Mouse (Mus musculus) left cerebral cortex, postnatal 25 days (tissue): ENCODE results near the gene Wnk1. TPM values are rescaled to one million over a fixed set of nuclear protein-coding genes. Genes with fewer than 3 reads are reported as not detected.

Source experiments
- DNase-seq, 2 experiments: peaks; one replicate each; pipeline ENCODE4 v3.0.0; 2022; ENCODE audit warnings: low spot score in 2 of 2, mixed read lengths in 1 of 2
- intact Hi-C: fragments of 180-260 bp; cut with DNase I; formaldehyde crosslinking; loops from one replicate; pipeline ENCODE4 v1.15.1; 2025
- total RNA-seq, 2 experiments: library from RNA; stranded (reverse); gene quantifications; 2 replicates each; pipeline ENCODE4 v1.2.3; 2021

Gene Wnk1
- total RNA-seq, 2 experiments from 2014 or later = 158 to 176 TPM

DNA sequence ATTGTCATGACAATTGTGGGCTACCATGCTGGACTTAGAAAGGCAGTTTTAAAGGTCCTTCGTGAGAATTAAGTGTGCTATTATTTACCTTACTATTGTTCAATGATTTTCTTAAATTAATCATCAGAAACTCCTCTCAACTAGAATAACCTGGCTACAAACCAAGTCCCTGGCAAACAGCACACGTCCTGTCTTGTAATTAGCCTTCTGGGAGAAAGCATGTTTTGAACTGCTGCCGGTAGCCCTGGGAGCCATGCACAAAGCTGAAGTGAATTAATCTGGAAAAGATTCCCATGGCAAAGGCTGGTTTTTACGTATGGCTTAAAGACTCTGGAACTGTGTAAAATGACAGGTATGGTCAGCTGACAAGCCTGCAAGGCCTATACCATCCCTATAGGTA is 6.9 kb upstream of the Wnk1 start:
- DNase-seq = no peak
- intact Hi-C loops = no loop called here

DNA sequence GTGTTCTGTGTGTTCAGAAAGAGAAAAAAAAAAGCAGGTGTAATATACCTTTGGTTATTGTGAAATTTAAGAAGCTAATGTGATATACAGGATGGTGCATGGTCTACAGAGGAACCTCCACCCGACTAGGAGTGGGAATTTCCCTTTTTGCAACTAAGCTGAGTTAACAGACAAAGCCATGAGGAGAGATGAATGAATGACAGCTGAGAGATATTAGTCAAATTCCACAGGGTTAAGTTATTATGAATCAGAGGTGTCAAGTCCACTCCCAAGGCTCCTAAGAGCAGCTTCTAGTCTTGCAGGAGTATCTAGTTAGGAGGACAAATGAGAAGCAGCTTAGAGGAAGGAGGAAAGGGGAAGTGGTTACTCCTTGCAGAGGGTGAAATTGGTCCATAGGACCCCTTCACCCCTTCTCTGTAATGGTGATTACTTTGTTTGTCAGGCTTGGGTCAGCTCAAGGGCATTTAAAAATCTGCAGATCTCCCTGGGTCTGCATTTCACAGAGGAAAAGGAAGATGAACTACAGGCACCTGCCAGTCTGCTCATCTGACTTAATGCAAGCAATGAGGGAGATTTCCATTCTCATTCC is 4.3 kb upstream of the Wnk1 start:
- DNase-seq = no peak

DNA sequence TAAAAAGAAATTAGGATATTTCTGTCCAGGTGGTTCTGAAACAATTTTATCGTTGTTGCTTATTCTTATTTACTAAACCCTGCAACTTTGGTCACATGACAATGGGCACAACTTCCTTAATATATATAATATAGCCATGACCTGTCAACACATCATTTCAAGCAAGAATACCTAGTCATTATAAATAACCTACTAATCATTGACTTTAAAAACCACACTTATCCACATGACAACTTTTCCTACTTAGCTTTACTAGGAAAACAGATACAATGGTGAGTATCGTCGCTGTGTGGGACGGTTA is 2.0 kb upstream of the Wnk1 start:
- DNase-seq = no peak
- intact Hi-C loops = no loop called here

More for the DNA sequence above, 4.3 kb upstream of the Wnk1 start:
- intact Hi-C loops = no loop called here

DNA sequence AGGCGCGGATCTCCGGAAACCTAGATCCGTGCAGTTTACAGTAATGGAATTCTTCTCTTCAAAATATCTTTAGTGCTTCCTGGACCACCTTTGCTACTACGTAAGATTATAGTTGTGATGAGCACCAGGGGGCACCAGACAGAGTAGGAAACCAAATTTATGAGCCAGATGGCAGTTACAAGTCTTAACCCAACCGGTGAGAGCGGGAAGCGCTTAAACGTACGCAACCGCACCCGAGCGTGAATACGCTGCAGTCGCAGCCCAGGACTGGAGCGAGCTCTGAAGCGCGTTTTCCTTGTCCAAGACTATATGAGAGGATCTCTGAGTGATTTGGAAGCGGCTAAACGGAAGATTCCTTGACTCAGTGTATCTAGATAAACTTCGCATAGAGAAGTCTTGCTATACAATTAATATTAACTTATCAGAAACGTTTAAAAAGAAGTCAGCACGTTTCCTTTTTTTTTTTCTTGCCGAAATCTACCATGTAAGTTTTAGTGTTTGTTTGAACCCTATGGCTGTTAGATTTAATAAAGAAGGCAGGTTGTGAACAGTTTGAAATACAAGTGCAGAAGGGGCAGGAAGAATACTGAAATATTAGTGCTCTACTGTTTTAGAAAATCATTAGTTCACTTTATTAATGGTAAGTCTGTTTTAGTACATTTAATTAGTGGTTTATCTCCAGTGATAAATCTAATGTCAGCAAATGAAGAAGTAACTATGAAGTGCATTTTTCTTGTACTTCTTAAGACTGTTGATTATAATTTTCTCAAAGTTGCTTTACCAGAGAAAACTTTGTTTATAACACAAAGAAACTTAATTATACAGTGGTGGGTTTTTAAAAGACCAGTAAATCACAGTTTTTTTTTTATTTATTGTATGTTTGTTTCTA is 1.4 kb upstream of the Wnk1 start:
- intact Hi-C loops = loop anchor here (1.0 to 5.0 kb wide), 4 partner anchors 38 to 558 kb away; no protein-coding TSS in a partner anchor
- peak; percentile 80 to 90 for DNase-seq

DNA sequence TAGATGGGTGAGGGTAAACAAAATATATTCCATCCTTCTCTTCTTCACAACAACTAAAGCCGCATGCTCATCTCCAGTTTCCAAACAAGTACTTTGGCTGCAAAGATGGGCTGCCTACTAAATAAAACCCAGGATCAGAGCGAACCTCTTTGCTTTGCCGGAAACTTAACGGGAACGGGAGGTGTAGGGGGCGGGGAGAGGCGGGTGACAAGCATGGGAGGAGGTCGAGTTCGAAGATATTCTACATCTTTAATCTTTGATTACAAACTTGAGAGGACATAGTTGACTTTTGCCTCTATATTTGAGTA is 738 bp upstream of the Wnk1 start:
- intact Hi-C loops = loop anchor here (1.0 to 5.0 kb wide), 4 partner anchors 37 to 557 kb away; no protein-coding TSS in a partner anchor
- no peak for DNase-seq

DNA sequence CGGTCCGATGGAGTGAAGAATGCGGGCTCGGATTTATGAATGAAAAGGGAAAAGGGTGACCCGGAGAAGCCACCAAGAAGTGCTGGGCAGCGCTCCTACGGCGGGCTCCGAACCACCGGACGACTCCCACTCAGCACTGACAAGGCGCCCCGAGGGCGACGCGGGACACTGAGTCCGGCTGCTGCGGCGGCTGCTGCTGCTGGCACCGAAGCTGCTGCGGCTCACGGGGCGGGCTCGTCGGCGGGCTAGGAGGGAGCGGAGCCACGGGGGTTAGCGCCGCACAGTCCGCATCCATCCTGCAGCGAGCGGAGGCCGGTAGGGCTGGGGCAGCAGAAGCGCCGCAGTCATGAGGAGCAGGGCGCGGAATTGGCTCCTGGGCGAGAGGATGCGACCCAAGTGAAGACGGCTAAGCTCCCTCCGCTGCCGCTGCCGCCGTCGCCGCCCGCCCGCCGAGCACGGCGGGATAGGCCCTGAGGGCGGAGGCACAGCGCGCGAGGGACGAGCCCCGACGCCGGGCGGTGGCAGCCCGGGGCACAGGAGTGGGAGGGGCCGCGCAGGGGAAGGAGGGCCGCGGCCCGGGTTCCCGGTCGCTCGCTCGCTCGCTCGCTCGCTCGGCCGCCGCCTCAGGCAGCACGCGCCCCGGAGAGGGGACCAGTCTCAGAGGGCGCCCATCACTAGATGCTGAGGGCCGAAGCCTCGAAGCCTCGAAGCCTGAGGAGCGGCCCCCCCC is 671 bp downstream of the Wnk1 start:
- DNase-seq = peak; percentile 57 to 63
- intact Hi-C loops = loop anchor here (2.0 to 5.0 kb wide), 3 partner anchors 36 to 556 kb away; no protein-coding TSS in a partner anchor

DNA sequence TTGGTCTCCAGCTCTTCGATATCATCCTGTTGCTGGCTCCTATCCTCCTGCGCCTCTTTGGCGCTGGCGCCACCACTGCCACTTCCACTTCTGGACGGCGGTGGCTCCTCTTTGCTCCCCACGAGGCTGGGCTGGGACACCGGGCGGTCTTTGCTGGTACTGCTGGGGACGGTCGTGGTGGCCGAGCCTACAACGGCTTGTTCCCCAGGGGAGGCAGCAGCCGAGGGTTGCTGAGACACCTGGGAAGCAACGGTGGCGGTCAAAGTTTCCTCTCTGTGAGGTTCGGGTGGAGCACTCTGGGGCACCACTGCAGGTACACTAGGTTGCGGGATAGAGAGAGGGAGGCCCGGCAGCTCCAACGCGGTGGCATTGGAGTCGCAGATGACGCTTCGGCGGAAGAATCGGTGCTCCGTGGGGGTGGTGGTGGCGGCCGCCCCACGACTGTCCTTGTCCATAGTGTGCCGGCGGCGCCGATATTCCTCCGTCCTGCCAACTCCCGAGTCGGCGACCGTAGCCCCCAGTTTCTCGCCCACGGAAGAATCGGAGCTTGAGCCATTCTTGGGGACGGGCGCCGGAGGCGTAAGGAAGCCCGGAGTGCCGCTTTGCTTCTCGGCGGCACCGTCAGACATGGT is 1.4 kb downstream of the Wnk1 start:
- intact Hi-C loops = loop anchor here (5.0 kb wide), 2 partner anchors 35 to 555 kb away; no protein-coding TSS in a partner anchor
- DNase-seq = peak; percentile 55 to 61

DNA sequence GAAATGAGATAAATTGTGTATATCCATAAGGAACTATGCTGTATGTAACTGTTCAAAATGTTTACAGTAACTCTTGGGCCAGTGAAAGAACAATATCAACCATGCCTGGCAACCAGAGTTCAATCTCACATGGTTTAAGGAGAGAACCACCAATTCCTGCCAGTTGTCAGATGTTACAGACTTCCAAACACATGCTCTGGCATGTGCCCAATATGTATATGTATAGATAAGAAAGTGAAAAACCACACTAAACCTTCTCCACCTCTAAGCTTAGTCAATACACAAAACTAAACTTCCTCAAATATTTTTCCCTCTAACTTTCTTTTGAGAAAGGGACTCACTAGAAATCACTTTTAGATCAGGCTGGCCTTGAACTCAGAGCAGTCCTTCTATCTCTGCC is 13.9 kb downstream of the Wnk1 start:
- intact Hi-C loops = no loop called here
- no peak for DNase-seq

DNA sequence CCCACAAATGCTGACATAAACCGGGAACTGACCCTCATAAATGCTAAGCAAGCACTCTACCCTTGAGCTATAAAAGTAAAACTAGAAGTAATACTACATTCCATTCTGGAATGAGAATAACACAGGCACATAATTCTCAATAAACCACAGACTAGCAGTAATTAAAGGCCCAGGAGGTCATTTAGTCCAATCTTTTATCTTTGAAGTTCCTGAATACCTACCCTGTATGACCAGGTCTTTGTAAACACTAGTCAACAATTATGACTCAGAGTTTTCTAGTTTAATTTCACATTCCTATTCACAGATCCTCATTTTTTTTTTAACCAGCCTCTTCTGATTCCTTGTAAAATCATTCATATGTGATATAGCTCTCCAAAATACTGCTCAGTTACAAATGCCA is 14.7 kb downstream of the Wnk1 start:
- DNase-seq = no peak
- intact Hi-C loops = no loop called here

DNA sequence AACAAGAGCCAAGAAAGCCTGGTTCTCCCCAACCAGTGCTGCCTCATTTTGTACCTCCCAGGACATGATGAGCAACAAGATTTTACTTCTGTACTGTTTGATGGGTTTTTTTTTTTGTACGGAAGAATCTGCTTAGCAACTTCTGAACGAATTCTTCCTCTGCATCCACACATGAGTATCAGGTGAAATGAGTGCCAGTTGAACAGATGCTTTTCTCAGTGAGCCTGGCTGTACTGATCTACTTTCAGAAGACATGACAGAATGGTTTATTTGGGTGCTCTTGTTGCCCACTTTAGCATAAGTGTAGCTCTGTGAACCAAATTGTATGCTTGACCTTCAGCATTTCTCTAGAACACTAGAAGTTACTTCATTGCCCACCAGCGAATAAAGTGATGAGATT is 16.4 kb downstream of the Wnk1 start:
- intact Hi-C loops = no loop called here
- peak in 1 of 2 experiments; percentile 57 for DNase-seq

DNA sequence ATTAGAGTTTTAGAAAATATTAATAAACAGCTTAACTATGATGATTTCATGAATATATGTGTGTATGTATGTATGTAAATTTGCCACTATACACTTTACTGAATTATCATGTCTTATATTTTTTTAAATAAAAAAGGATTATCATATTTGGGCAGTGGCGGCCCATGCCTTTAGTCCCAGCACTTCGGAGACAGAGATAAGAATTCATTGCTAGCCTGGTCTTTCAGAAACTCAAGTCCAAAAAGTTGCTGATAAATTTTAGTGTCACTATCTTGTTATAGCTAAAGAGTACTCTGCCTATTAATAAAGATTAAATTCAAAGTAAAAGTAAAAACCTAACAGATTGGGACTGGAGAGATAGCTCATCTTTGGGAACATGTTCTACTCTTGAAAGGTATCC is 18.8 kb downstream of the Wnk1 start:
- intact Hi-C loops = no loop called here
- no peak for DNase-seq

DNA sequence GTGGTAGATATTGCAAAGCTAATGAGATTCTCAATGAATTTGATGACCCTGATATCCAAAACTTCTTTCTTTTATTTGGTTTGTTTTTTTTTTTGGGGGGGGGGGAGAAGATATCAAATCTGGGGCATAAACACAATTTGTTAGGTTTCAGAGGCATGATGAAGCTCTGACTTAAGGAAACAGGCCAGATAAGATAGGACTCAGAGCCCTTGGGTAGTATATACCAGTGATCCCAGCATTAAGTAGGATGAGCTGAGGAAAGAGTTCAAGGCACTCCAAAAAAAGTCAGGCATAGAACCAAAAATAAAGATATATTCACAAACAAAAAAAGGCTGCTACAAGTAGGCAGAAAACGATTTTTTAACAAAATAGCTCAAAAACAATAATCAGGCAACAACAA is 25.3 kb downstream of the Wnk1 start:
- no peak for DNase-seq
- intact Hi-C loops = no loop called here

DNA sequence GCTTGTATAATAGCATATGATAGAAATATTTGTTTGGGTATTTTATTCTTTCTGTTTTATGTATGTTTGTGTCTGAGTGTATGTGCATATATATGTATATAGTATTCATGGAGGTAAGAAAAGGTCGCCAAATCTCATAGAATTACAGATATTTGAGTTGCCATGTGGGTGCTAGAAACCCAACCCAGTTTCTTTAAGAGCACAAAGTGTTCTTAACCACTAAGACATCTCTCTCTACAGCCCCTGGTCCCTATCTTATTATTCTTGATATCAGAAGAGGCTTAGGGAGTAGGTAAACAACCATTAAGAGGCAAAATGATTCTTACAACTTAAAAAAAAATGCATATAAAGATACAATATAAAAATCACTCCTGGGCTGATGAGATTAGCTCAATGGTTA is 27.0 kb downstream of the Wnk1 start:
- DNase-seq = no peak
- intact Hi-C loops = no loop called here

DNA sequence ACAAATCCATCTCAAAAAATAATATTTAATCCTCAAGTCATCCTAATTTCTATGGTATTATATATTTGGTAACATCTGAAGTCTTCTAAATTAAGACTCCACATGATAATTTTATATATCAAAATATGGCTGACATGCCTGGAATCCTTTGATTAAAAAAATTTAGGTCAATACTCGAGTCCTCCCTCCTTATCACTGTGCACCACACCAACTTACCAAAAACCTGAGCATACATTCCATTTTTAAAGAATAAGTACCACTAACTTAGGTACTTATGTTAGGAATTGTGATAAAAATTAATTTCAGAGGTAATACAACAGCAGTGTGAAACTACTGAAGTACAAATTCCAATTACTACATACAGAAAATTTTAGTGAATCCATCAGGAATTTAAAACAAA is 27.5 kb downstream of the Wnk1 start:
- intact Hi-C loops = no loop called here
- DNase-seq = no peak

DNA sequence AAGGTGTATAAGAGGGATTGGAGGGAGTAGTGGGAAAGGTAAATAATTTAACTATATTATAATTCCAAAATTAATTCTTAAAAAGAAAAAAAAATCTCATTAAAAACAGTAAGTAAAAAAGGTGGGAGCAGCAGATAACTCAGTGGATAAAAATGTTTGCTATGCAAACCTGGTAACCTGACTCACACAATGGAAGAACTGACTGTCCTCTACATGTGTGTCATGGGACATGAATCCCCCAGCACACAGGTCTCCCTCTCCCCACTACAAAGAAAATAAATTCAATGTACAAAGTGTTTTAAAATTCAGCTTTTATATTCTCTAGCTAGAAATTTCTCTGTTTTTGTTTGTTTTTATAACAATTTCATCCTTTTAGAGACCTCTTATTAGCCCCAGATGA is 27.9 kb downstream of the Wnk1 start:
- intact Hi-C loops = no loop called here
- no peak for DNase-seq

DNA sequence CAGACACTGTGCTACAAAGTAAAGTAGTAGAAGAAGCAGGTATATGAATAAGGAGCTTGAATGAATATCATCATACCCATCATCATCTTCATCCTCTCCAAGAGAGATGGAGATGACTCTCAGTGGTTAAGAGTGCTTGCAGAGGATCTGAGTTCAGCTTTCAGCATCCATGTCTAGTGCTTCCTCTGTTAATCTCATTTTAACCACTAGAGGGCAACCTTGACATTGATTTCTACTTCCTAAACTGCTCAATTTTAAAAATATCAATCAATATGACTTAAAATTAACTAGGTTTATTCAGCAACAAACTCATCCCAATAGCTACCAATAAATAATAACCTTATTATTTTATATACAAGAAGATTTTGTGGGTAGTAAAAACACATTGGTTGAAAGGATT is 36.8 kb downstream of the Wnk1 start:
- intact Hi-C loops = loop anchor here (1.0 to 10.0 kb wide), 4 partner anchors 36 to 303 kb away; partner anchors contain the start of gene Wnk1
- peak; percentile 20 to 50 for DNase-seq

DNA sequence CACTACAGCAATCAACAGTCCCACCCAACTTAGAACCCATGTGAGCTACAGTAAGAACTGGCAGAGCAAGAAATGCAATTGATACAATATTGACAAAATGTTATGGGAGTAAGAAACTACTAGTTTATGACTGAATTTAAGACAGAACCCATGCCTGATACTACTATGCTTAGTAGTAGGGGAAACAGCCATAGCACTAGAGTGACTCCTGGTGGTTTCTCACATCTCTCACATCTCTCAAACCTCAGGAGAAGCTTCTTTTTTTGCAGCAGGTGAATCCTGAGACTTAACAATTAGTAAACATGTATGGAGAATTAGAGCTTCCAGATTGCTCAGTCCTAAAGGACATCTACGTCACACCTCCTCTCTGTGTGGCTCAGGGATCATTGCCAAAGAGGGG is 42.0 kb downstream of the Wnk1 start:
- DNase-seq = no peak
- intact Hi-C loops = no loop called here

DNA sequence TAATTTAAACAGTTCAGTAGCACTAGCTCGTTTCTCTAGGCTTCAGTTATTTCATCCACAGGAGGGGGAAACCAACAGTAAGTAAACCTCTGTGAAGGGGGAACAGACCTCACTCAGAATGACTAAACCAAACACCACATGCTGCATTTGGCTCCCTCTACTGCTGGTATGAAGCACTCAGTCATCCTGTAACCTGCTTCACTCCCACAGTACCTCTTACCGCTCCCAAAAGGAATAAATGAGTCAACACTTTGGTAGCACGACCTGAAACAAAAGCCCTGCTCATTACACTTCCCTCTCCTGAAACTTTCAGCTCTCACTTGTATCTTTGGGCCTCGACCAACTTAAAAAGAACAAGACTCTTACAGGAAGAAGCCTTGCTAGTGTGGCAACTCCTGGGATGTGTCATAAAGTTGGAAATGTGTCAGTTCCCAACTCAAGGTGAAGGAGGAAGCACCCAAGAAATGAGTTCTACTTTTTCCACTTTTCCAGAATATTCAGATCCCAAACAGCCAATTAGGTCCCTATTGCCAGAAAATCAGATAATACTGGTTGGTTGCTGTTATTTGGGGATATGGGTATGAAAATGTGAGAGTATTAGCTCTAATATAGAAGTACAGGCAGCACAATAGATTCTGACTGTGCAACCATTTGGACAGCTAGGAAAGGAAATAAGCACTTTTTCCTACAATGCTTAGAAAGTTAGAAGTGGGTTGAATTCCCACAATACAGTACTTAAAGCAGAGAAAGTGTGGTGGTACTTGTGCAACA is 114.1 kb downstream of the Wnk1 start:
- peak; percentile 40 to 69 for DNase-seq
- intact Hi-C loops = loop anchor here (2.0 to 5.0 kb wide), 2 partner anchors 132 to 437 kb away; no protein-coding TSS in a partner anchor

DNA sequence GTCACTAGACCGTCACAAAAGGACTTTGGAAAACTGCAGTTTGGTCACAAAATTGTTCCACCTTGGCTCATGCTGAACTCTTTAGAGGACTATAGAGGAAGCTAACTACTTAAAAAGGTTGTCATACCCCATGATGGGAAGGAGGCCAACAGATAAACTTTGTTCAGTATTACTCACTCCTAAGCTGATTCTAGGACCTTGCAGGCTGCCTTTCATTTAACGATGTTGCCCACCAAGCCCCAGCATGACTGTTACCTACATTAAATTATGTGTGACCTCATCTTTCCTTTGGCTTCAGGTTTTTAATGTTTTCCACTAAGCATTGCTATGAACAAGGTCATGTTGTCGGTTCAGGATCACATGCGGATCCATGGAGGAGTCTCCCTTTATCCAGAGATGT is 115.9 kb downstream of the Wnk1 start:
- intact Hi-C loops = loop anchor here (5.0 kb wide), 1 partner anchor 435 kb away; no protein-coding TSS in a partner anchor

More for the DNA sequence above, 115.9 kb downstream of the Wnk1 start:
- DNase-seq = no peak
